Mouse (Mus musculus) kidney, adult 11 months (tissue): ENCODE results near the gene Gatd1.

Experiments used
- DNase-seq: peaks from one replicate; pipeline ENCODE4 v3.0.0; 2022

Gene Gatd1

GRCm38 (mm10) chr7:141441460-141441859 lies 27.5 kb upstream of the Gatd1 start:
- no peak for DNase-seq

DNA sequence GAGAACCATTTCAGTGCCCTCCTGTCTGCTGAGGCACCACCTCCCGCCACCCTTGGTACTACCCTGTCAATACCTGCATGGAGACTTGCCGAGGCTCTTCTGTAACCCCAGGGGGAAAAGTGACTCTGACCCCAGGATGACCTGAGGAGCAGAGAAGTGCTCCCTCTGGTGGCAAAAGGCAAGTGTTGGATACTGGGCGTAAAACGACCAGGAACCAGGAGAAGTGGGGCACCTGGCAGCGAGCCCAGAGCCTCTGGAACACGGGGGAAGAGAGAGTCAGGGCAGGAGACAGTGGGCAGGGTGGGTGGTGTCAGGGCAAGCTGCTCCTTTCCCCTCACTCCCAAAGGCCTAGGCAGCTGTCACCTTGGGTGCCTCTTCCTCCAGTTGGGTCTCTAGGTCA lies 26.7 kb upstream of the Gatd1 start:
- DNase-seq, result peak; percentile 54

- no peak for DNase-seq
Measured at GRCm38 (mm10) chr7:141439811-141440210, 25.9 kb upstream of the Gatd1 start.

DNA sequence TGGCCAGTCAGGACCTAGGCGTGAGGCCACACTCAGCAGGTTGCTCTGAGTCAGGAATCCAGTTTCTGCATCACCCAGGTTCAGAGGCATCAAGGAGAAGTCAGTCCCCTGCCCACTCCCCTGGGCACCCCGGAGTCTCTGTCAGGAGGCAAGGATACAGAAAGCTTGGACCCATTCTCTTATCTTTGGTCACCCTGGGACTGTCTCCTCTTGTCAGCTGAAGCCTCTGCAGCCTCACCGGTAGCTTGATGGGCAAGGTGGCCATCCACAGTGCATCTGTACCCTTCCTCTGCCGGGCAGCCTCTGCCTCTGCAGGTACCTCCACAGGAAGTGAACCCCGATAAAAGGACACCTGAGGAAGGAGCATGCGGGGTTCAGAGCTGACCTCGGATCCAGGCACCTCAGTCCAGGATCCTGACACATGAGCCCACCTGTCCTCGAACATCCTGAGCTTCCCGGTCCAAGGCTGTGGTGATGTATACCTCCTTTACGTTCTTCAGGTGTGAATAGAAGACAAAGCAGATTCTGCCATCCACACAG lies 25.3 kb upstream of the Gatd1 start:
- DNase-seq, result no peak

GRCm38 (mm10) chr7:141438201-141438968 lies 24.4 kb upstream of the Gatd1 start:
- DNase-seq, result no peak

- peak; percentile 68 for DNase-seq
Measured at GRCm38 (mm10) chr7:141437178-141438120, 23.5 kb upstream of the Gatd1 start, which contains the start of gene Slc25a22. TSS of gene Slc25a22 (minus strand) at chr7:141437892.

- no peak for DNase-seq
Measured at GRCm38 (mm10) chr7:141436523-141436892, 22.6 kb upstream of the Gatd1 start.

DNA sequence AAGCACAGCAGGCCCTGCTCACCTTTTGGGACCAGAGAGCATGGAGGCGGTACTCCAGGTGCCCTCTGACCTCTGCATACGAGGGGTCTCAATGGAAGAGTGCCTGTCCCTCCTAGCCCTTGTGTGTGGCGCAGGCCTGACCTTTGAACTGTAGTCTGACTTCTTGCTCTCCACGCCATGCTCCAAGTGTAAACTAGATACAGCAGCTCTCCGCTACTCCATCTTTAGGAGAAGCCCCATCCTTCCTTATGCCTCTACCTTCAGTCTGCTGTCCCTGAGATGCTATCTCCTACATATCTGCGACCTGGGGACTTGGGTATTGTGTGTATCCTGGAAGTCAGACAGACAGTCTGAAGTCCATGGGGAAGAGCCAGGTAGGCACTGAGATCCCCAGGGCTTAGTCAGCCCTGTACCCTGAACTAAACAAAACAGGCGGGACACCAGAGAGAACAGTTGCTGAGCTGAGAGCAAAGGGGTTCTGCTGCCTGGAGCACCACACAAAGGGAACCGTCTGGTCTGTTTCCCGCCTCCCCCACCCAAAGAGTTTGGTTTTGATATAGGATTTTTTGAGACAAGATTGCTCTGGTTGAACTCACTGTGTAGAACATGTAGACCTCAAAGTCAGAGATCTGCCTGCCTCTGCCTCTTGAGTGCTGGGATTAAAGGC lies 22.1 kb upstream of the Gatd1 start:
- DNase-seq, result no peak

DNA sequence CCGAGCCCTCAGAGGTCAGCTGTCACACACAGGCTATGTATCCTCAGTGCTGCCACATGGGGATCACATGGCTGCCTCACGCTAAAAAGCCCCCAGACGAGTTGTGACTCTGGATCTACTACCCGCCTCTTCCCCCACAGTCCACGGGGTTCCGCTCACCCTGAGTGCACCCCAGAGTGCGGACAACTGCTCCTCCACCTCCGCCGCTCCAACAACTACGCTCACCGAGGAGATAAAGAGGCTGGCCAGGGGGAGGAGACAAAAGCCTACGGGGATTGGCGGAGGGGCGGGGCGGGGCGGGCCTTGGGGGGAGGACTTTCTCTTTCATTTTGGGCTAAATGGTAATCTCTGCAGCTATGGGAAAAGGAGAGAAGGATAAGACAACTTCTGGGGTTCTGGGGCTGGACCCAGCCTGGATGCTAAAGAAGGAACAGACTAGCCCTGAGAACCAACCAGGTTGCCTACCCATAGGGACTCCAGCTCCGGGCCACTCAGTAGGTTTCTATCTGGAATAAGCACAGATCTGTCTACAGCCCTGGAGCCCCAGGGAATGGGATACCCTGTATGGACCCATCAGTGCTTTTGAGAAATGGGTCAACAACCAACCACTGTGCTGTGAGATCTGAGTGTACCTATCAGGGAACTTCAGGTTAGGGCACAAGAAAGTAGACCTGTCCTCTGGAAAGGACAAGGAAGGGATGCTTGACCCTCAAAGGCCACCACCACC lies 21.4 kb upstream of the Gatd1 start:
- DNase-seq, result no peak

DNA sequence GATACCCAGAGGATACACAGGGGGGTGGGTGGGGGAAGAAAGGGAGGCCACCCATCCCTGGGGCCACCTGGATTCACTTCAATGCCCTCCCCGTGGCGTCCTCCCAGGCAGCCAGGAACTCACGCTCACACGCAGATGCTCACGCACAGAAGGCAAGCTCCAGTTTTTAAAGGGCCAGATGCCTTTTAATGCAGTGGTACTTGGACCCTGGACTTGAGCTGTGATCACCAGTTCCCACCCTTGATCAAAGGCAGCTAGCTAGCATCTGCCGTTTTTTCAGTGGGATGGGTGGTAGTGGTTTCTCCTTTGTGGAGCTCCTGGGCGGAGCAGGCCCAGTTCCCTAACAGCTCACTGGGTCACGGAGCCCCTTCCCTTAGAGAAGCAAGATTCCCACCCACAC lies 20.5 kb upstream of the Gatd1 start:
- peak; percentile 54 for DNase-seq

- DNase-seq, result no peak
Measured at GRCm38 (mm10) chr7:141433517-141434400, 19.8 kb upstream of the Gatd1 start.

DNA sequence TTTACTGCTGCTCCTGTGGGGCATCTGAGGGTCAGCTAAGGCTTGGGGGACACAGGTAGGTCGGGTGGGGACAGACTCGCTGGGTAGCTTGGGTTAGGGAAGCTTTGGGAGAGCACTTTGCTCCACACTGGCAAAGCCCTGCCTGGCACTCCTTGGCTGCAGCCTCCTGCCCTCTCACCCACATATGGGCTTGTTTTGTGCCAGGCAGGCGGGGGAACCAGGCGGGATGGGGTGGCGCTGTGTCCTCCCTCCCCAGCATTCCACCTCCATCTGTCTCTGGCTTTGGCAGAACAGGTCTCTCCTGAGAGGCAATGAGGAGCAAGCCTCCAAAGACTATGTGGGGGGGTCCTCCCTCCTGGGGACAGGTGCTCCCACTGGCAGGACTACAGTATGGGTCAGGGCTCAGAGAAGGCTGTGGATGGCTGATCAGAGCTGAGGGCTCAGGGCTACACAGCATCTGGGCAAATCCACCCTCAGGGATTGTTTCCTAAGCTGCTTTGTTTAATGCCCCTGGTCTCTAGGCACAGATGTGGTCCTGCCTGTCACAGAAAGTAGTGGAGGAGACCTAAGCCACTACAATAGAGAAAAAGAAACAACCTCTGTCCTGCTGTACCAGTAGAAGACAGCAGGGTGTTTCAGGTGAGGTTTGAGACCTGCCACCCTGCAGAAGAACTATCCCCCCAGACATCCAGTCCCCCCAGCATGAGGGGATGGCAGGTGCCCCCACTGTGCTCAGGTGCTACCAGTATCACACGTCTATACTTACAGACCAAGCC lies 19.0 kb upstream of the Gatd1 start:
- DNase-seq, result peak; percentile 82

DNA sequence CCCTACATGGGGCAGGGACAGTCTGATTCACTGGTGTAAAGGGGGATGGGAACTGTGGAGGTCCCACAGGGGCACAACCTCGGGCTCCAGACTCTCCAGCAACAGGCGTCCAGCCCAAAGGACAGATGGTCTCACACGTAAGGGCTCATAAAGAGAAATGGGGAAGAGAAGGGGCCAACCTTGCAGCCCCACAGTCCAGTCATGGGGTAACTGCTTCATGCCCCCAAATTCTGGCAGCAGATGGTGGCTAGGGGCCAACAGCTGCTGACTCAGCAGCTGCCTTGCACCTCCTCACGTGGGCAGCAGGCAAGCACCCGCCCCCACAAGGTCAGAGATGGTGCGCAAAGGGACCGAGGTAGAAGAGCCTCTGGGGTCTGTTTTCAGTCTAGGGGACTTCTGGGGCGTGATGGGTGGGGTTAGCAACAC lies 18.3 kb upstream of the Gatd1 start:
- peak; percentile 59 for DNase-seq

GRCm38 (mm10) chr7:141431434-141432185 lies 17.7 kb upstream of the Gatd1 start:
- no peak for DNase-seq

DNA sequence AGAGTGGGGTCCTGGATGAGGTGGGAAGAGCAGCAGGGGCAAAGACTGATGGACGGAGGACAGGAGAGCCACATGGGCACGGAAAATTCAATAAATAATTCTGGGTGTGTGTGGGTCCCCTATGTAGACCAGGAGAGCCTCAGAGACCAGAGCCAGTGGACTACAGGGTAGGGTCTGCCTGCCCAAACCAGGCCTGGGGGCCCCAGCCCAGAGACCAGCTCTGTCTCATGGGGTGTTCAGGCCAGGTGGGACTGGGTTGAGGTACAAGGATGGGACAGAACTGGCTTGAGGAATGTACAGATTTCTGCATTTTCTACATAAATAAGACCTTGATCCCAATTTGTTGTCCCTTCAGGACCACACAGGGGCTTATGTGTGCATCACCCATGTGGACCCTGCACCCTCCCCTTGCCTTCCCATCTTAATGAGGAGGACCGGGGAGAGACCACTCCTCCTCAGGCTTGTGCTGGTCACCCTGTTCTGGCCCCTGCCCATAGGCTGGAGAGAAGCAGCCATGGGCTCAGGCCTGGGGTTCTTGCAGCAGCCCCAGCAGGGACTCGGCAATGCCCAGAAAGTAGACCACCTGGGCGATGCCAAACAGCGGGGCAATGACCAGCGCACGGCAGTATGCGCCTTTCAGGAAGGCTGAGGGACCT lies 16.8 kb upstream of the Gatd1 start:
- DNase-seq, result no peak

- DNase-seq, result no peak
Measured at GRCm38 (mm10) chr7:141429840-141430584, 16.1 kb upstream of the Gatd1 start.

- peak; percentile 54 for DNase-seq
Measured at GRCm38 (mm10) chr7:141429310-141429709, 15.4 kb upstream of the Gatd1 start, which contains the start of gene Cend1. TSS of gene Cend1 (minus strand) at chr7:141429491.

GRCm38 (mm10) chr7:141428701-141429100 lies 14.8 kb upstream of the Gatd1 start:
- no peak for DNase-seq
